25 mouse cellular contexts compared by ENCODE assay signal in genomic region chr13:71003517-71003916, GRCm38 (mm10).
DNase-seq lines count a peak whose midpoint lies in the region; ATAC-seq and TF ChIP-seq lines count a peak whose summit lies in the region.
"Had no signal": no experiment of that assay in that cellular context is flagged by ENCODE, and none has a peak within 500 bp of the region (broad histone marks: within the 10 kb centered on the region; RNA-seq: fewer than 3 reads in every experiment).

No protein-coding gene starts in this region.

- H3K27me3 ChIP-seq in midbrain, postnatal 0 days (ENCODE audit: insufficient read depth, low read length) = peaks cover 8% of the 10 kb centered on the region; the same call in 1 of the 2 replicates
- H3K27me3 ChIP-seq in midbrain, embryonic 11.5 days (ENCODE audit: control insufficient read depth, insufficient read depth, low read length) = no peaks in the 10 kb centered on the region
- H3K27me3 ChIP-seq in neural tube, embryonic 15.5 days (replicated peaks) = peaks cover 18% of the 10 kb centered on the region
- no peaks in the 10 kb centered on the region for H3K27me3 ChIP-seq in kidney, embryonic 15.5 days
- H3K27me3 ChIP-seq: CH12.LX had no signal

- WGBS in midbrain, postnatal 0 days = 48% methylated on average over 3 of the region's 3 CpGs
- WGBS in midbrain, embryonic 11.5 days = 69% methylated on average over 3 of the region's 3 CpGs
- 43% methylated on average over 3 of the region's 3 CpGs for WGBS in neural tube, embryonic 15.5 days
- WGBS in kidney, embryonic 15.5 days = 69% methylated on average over 3 of the region's 3 CpGs

- no peaks in the 10 kb centered on the region for H3K9me3 ChIP-seq in midbrain, postnatal 0 days (ENCODE audit: low read length)
- no peaks in the 10 kb centered on the region for H3K9me3 ChIP-seq in midbrain, embryonic 11.5 days (ENCODE audit: control insufficient read depth, low read length)
- H3K9me3 ChIP-seq in neural tube, embryonic 15.5 days (replicated peaks) = no peaks in the 10 kb centered on the region
- no peaks in the 10 kb centered on the region for H3K9me3 ChIP-seq in kidney, embryonic 15.5 days (replicated peaks)
- H3K9me3 ChIP-seq: embryonic facial prominence, embryonic 12.5 days; heart, embryonic 12.5 days had no signal

- intact Hi-C loops in left cerebral cortex, postnatal 4 days (cut with DNase I) = loop anchor here (2.0 kb wide), 1 partner anchor 161 kb away; no protein-coding TSS in a partner anchor

- DNase-seq in left cerebral cortex, postnatal 4 days = peak; percentile 4
- no peak for DNase-seq in left cerebral cortex, adult 11 months (ENCODE audit: low spot score)
- DNase-seq in midbrain, postnatal 0 days (ENCODE audit: low spot score) = peak; percentile 61
- no peak for DNase-seq in midbrain, embryonic 11.5 days (ENCODE audit: low spot score, missing footprints)
- peak; percentile 52 for DNase-seq in brain, embryonic 14.5 days (ENCODE audit: low read depth)
- no peak for DNase-seq in B cell, adult 2 months
- DNase-seq: adrenal gland, postnatal 14 days; cerebellum, adult 11-12 months; cerebellum, adult 9-11 months; embryo, embryonic 11 days; gastrocnemius, adult 2 months; gastrocnemius, postnatal 36 days; heart, adult 18-20 months; heart, postnatal 4 days; kidney, adult 9 months; kidney, postnatal 14 days; right cerebral cortex, adult 18-20 months had no signal

- TF ChIP-seq CTCF in midbrain, postnatal 0 days (IDR thresholded peaks at IDR 0.05) = no peak
- TF ChIP-seq CTCF in brain, embryonic 14.5 days (IDR thresholded peaks at IDR 0.05; ENCODE audit: borderline replicate concordance, extremely low read depth, insufficient read depth, insufficient read length) = no peak

- no peaks in the 10 kb centered on the region for H3K4me1 ChIP-seq in midbrain, postnatal 0 days (ENCODE audit: insufficient read depth, low read length)
- no peaks in the 10 kb centered on the region for H3K4me1 ChIP-seq in midbrain, embryonic 11.5 days (ENCODE audit: control insufficient read depth, insufficient read depth, low read length)
- H3K4me1 ChIP-seq in neural tube, embryonic 15.5 days = no peaks in the 10 kb centered on the region
- H3K4me1 ChIP-seq in kidney, embryonic 15.5 days = no peaks in the 10 kb centered on the region
- H3K4me1 ChIP-seq: embryonic facial prominence, embryonic 12.5 days; heart, embryonic 12.5 days had no signal

- H3K9ac ChIP-seq in midbrain, postnatal 0 days (replicated peaks; ENCODE audit: low read length, poor library complexity, severe bottlenecking) = no peak overlapping the region
- H3K9ac ChIP-seq in midbrain, embryonic 11.5 days (ENCODE audit: low read length) = no peak overlapping the region
- H3K9ac ChIP-seq in neural tube, embryonic 15.5 days (replicated peaks) = no peak overlapping the region
- no peak overlapping the region for H3K9ac ChIP-seq in kidney, embryonic 15.5 days
- H3K9ac ChIP-seq: embryonic facial prominence, embryonic 12.5 days; heart, embryonic 12.5 days had no signal

- H3K36me3 ChIP-seq in midbrain, postnatal 0 days (ENCODE audit: insufficient read depth, low read length) = no peaks in the 10 kb centered on the region
- no peaks in the 10 kb centered on the region for H3K36me3 ChIP-seq in midbrain, embryonic 11.5 days (ENCODE audit: control insufficient read depth, insufficient read depth, low read length)
- H3K36me3 ChIP-seq in neural tube, embryonic 15.5 days = no peaks in the 10 kb centered on the region
- H3K36me3 ChIP-seq in kidney, embryonic 15.5 days = no peaks in the 10 kb centered on the region
- H3K36me3 ChIP-seq: embryonic facial prominence, embryonic 12.5 days; heart, embryonic 12.5 days had no signal

- H3K27ac ChIP-seq in midbrain, postnatal 0 days (ENCODE audit: low read depth, low read length) = no peak overlapping the region
- no peak overlapping the region for H3K27ac ChIP-seq in midbrain, embryonic 11.5 days (ENCODE audit: low read depth, low read length)
- H3K27ac ChIP-seq in neural tube, embryonic 15.5 days (replicated peaks) = no peak overlapping the region
- H3K27ac ChIP-seq in kidney, embryonic 15.5 days = no peak overlapping the region
- H3K27ac ChIP-seq: embryonic facial prominence, embryonic 12.5 days; gastrocnemius, adult 2 months had no signal

- TF ChIP-seq POLR2A in brain, embryonic 14.5 days (IDR thresholded peaks at IDR 0.05; ENCODE audit: borderline replicate concordance, extremely low read depth, insufficient read depth, insufficient read length, poor library complexity, severe bottlenecking) = no peak

- no peak for ATAC-seq in midbrain, postnatal 0 days (ENCODE audit: low FRiP score)
- no peak for ATAC-seq in midbrain, embryonic 11.5 days (ENCODE audit: low FRiP score)
- peak; percentile 51; the same call in 1 of the 2 replicates for ATAC-seq in neural tube, embryonic 15.5 days (ENCODE audit: low FRiP score)
- ATAC-seq in kidney, embryonic 15.5 days (replicated peaks; ENCODE audit: low FRiP score) = no peak
- ATAC-seq: forebrain, embryonic 16.5 days; intestine, postnatal 0 days; lung, postnatal 0 days had no signal

- H3K4me3 ChIP-seq in midbrain, postnatal 0 days (ENCODE audit: low read depth, low read length) = no peak overlapping the region
- no peak overlapping the region for H3K4me3 ChIP-seq in midbrain, embryonic 11.5 days (ENCODE audit: low read depth, low read length)
- H3K4me3 ChIP-seq in neural tube, embryonic 15.5 days (replicated peaks) = no peak overlapping the region
- H3K4me3 ChIP-seq in kidney, embryonic 15.5 days (replicated peaks) = no peak overlapping the region
- H3K4me3 ChIP-seq: embryonic facial prominence, embryonic 12.5 days; gastrocnemius, adult 2 months; heart, embryonic 12.5 days had no signal

- H3K4me2 ChIP-seq in midbrain, postnatal 0 days (ENCODE audit: low read depth, low read length, poor library complexity, severe bottlenecking) = no peak overlapping the region
- no peak overlapping the region for H3K4me2 ChIP-seq in midbrain, embryonic 11.5 days
- H3K4me2 ChIP-seq in neural tube, embryonic 15.5 days = no peak overlapping the region
- no peak overlapping the region for H3K4me2 ChIP-seq in kidney, embryonic 15.5 days
- H3K4me2 ChIP-seq: embryonic facial prominence, embryonic 12.5 days; heart, embryonic 12.5 days had no signal

Comparison
In these comparisons a context has a peak if more than half of its experiments do, and no peak if none do; other contexts are left out.
1. DNase-seq: peak in left cerebral cortex, postnatal 4 days (single experiment), midbrain, postnatal 0 days (single experiment) and brain, embryonic 14.5 days (single experiment); none in left cerebral cortex, adult 11 months (single experiment), midbrain, embryonic 11.5 days (single experiment) and B cell, adult 2 months (0 of 2).